Mouse (Mus musculus) intestine, embryonic 15.5 days (tissue): Measurements from ENCODE around the gene Slc5a1. TPM values are rescaled to one million over a fixed set of nuclear protein-coding genes. Genes with fewer than 3 reads are reported as not detected.

ENCODE experiments used
- ATAC-seq: fragments of 200-750 bp; cut with Nextera tagmentation; 2 replicates; pipeline ENCODE4 v1.8.0; 2017; ENCODE audit warnings: moderate TSS enrichment, moderate library complexity
- H3K27ac ChIP-seq: fragments of 300-500 bp; sonication (generic); 2 replicates; pipeline ENCODE4 v1.5.1; 2015; ENCODE audit warnings: mild to moderate bottlenecking, inconsistent platforms
- H3K27me3 ChIP-seq: fragments of 300-500 bp; sonication (generic); replicated peaks from 2 replicates; pipeline ENCODE4 v1.6.1; 2015; ENCODE audit warnings: inconsistent platforms
- H3K36me3 ChIP-seq: fragments of 300-500 bp; sonication (generic); 2 replicates; pipeline ENCODE4 v1.6.1; 2015; ENCODE audit warnings: inconsistent platforms
- H3K4me1 ChIP-seq: fragments of 300-500 bp; sonication (generic); replicated peaks from 2 replicates; pipeline ENCODE4 v1.6.1; 2015; ENCODE audit warnings: inconsistent platforms
- H3K4me2 ChIP-seq: fragments of 300-500 bp; sonication (generic); replicated peaks from 2 replicates; pipeline ENCODE4 v1.6.1; 2015; ENCODE audit warnings: mild to moderate bottlenecking, inconsistent platforms
- H3K4me3 ChIP-seq: fragments of 300-500 bp; sonication (generic); replicated peaks from 2 replicates; pipeline ENCODE4 v1.5.1; 2015; ENCODE audit warnings: inconsistent platforms
- H3K9ac ChIP-seq: fragments of 300-500 bp; sonication (generic); 2 replicates; pipeline ENCODE4 v1.6.1; 2015; ENCODE audit warnings: inconsistent platforms
- H3K9me3 ChIP-seq: fragments of 300-500 bp; sonication (generic); 2 replicates; pipeline ENCODE4 v1.6.1; 2016; ENCODE audit warnings: inconsistent platforms
- WGBS: fragments of 180-500 bp; shearing (Covaris S2); methylation state at CpG from one replicate; pipeline ENCODE4 v1.1.7; 2015; 5-methylcytosine and 5-hydroxymethylcytosine counted together
- polyA plus RNA-seq: library from polyadenylated mRNA; unstranded; fragments of >200 nt; fragmentation: Nextera tagmentation; extraction: Ambion mirVana; gene quantifications from 2 replicates; pipeline ENCODE4 v1.2.1, GENCODE M21; 2015

Slc5a1 gene
- polyA plus RNA-seq, 1 experiment from 2014 or later = 52.1 TPM

GRCm38 (mm10) chr5:33107778-33108405, 3.9 kb downstream of the Slc5a1 start:
- H3K4me3 ChIP-seq = no peak overlapping the region
- no peak overlapping the region for H3K9ac ChIP-seq
- H3K4me1 ChIP-seq = no peaks in the 10 kb centered on the region
- no peaks in the 10 kb centered on the region for H3K9me3 ChIP-seq
- 70% methylated on average over 14 of the region's 14 CpGs for WGBS
- no peaks in the 10 kb centered on the region for H3K36me3 ChIP-seq
- H3K4me2 ChIP-seq = no peak overlapping the region
- ATAC-seq = peak; percentile 48
- no peak overlapping the region for H3K27ac ChIP-seq
- peaks cover 12% of the 10 kb centered on the region for H3K27me3 ChIP-seq

- Histone ChIP-seq H3K4me2 (no peak overlapping the region), H3K4me3 (no peak overlapping the region), H3K9me3 (no peaks in the 10 kb centered on the region), H3K4me1 (no peaks in the 10 kb centered on the region), H3K9ac (no peak overlapping the region), H3K27ac (no peak overlapping the region), H3K27me3 (no peaks in the 10 kb centered on the region), H3K36me3 (no peaks in the 10 kb centered on the region)
- no peak for ATAC-seq
- 49% methylated on average over 4 of the region's 4 CpGs for WGBS
Observed at GRCm38 (mm10) chr5:33121871-33122315, 17.9 kb downstream of the Slc5a1 start.

GRCm38 (mm10) chr5:33123658-33124057, 19.6 kb downstream of the Slc5a1 start:
- no peaks in the 10 kb centered on the region for H3K4me1 ChIP-seq
- no peak overlapping the region for H3K27ac ChIP-seq
- no peaks in the 10 kb centered on the region for H3K9me3 ChIP-seq
- no peak for ATAC-seq
- H3K36me3 ChIP-seq = no peaks in the 10 kb centered on the region
- no peak overlapping the region for H3K9ac ChIP-seq
- no peaks in the 10 kb centered on the region for H3K27me3 ChIP-seq
- no peak overlapping the region for H3K4me2 ChIP-seq
- no peak overlapping the region for H3K4me3 ChIP-seq
- WGBS = 64% methylated on average over 3 of the region's 3 CpGs

GRCm38 (mm10) chr5:33125318-33125717, 21.3 kb downstream of the Slc5a1 start:
- 84% methylated on average over 4 of the region's 4 CpGs for WGBS
- ATAC-seq = no peak

GRCm38 (mm10) chr5:33134132-33134531, 30.1 kb downstream of the Slc5a1 start:
- H3K27me3 ChIP-seq = no peaks in the 10 kb centered on the region
- no peaks in the 10 kb centered on the region for H3K4me1 ChIP-seq
- WGBS = 93% methylated on average over 4 of the region's 4 CpGs
- ATAC-seq = no peak
- H3K4me2 ChIP-seq = no peak overlapping the region
- no peak overlapping the region for H3K9ac ChIP-seq
- H3K27ac ChIP-seq = no peak overlapping the region
- no peak overlapping the region for H3K4me3 ChIP-seq
- H3K36me3 ChIP-seq = no peaks in the 10 kb centered on the region
- H3K9me3 ChIP-seq = no peaks in the 10 kb centered on the region

More at GRCm38 (mm10) chr5:33125318-33125717, 21.3 kb downstream of the Slc5a1 start:
- H3K27ac ChIP-seq = no peak overlapping the region
- H3K4me2 ChIP-seq = no peak overlapping the region
- H3K27me3 ChIP-seq = no peaks in the 10 kb centered on the region
- no peak overlapping the region for H3K9ac ChIP-seq
- no peaks in the 10 kb centered on the region for H3K36me3 ChIP-seq
- H3K4me3 ChIP-seq = no peak overlapping the region
- H3K4me1 ChIP-seq = no peaks in the 10 kb centered on the region
- H3K9me3 ChIP-seq = no peaks in the 10 kb centered on the region

GRCm38 (mm10) chr5:33135611-33136010, 31.6 kb downstream of the Slc5a1 start:
- Histone ChIP-seq H3K9me3 (no peaks in the 10 kb centered on the region), H3K36me3 (no peaks in the 10 kb centered on the region), H3K4me3 (no peak overlapping the region), H3K27ac (no peak overlapping the region), H3K4me1 (no peaks in the 10 kb centered on the region), H3K27me3 (no peaks in the 10 kb centered on the region), H3K9ac (no peak overlapping the region), H3K4me2 (no peak overlapping the region)
- WGBS = 50% methylated on average over 5 of the region's 5 CpGs
- peak; percentile 74 for ATAC-seq

- Histone ChIP-seq H3K27ac (no peak overlapping the region), H3K9ac (no peak overlapping the region), H3K9me3 (no peaks in the 10 kb centered on the region), H3K4me3 (no peak overlapping the region), H3K36me3 (no peaks in the 10 kb centered on the region), H3K4me2 (no peak overlapping the region), H3K4me1 (no peaks in the 10 kb centered on the region), H3K27me3 (no peaks in the 10 kb centered on the region)
- ATAC-seq = peak; percentile 45; the same call in 1 of the 2 replicates
- WGBS = 39% methylated on average over 7 of the region's 7 CpGs
Observed at GRCm38 (mm10) chr5:33142790-33143455, 38.9 kb downstream of the Slc5a1 start.

- Histone ChIP-seq H3K9ac (no peak overlapping the region), H3K36me3 (no peaks in the 10 kb centered on the region), H3K9me3 (no peaks in the 10 kb centered on the region), H3K27ac (no peak overlapping the region), H3K4me3 (no peak overlapping the region), H3K4me1 (no peaks in the 10 kb centered on the region), H3K27me3 (no peaks in the 10 kb centered on the region), H3K4me2 (no peak overlapping the region)
- 55% methylated on average over 5 of the region's 5 CpGs for WGBS
- 0 out of 2 replicates have a peak, but pooled peaks have one; percentile 28 for ATAC-seq
Observed at GRCm38 (mm10) chr5:33144025-33144424, 40.0 kb downstream of the Slc5a1 start.

GRCm38 (mm10) chr5:33146837-33147236, 42.8 kb downstream of the Slc5a1 start:
- H3K4me3 ChIP-seq = no peak overlapping the region
- H3K27ac ChIP-seq = no peak overlapping the region
- WGBS = 86% methylated on average over 9 of the region's 9 CpGs
- H3K27me3 ChIP-seq = no peaks in the 10 kb centered on the region
- H3K9ac ChIP-seq = no peak overlapping the region
- no peak overlapping the region for H3K4me2 ChIP-seq
- no peaks in the 10 kb centered on the region for H3K36me3 ChIP-seq
- H3K9me3 ChIP-seq = no peaks in the 10 kb centered on the region
- H3K4me1 ChIP-seq = no peaks in the 10 kb centered on the region
- ATAC-seq = no peak

- no peaks in the 10 kb centered on the region for H3K27me3 ChIP-seq
- no peak overlapping the region for H3K9ac ChIP-seq
- H3K4me1 ChIP-seq = no peaks in the 10 kb centered on the region
- no peak overlapping the region for H3K4me2 ChIP-seq
- no peaks in the 10 kb centered on the region for H3K36me3 ChIP-seq
- 57% methylated on average over 6 of the region's 6 CpGs for WGBS
- H3K27ac ChIP-seq = no peak overlapping the region
- no peaks in the 10 kb centered on the region for H3K9me3 ChIP-seq
- ATAC-seq = no peak
- H3K4me3 ChIP-seq = no peak overlapping the region
Observed at GRCm38 (mm10) chr5:33147691-33148090, 43.7 kb downstream of the Slc5a1 start.

- H3K9ac ChIP-seq = no peak overlapping the region
- H3K4me3 ChIP-seq = no peak overlapping the region
- no peak overlapping the region for H3K27ac ChIP-seq
- no peak overlapping the region for H3K4me2 ChIP-seq
- no peak for ATAC-seq
- no peaks in the 10 kb centered on the region for H3K9me3 ChIP-seq
- H3K36me3 ChIP-seq = no peaks in the 10 kb centered on the region
- H3K27me3 ChIP-seq = no peaks in the 10 kb centered on the region
- 30% methylated on average over 7 of the region's 7 CpGs for WGBS
- 0 out of 2 replicates have a peak, but pooled peaks cover 11% of the 10 kb centered on the region for H3K4me1 ChIP-seq
Observed at GRCm38 (mm10) chr5:33193567-33193966, 89.5 kb downstream of the Slc5a1 start.

- no peak overlapping the region for H3K27ac ChIP-seq
- no peaks in the 10 kb centered on the region for H3K27me3 ChIP-seq
- H3K36me3 ChIP-seq = no peaks in the 10 kb centered on the region
- H3K4me2 ChIP-seq = no peak overlapping the region
- 47% methylated on average over 9 of the region's 9 CpGs for WGBS
- 0 out of 2 replicates have a peak, but pooled peaks cover 11% of the 10 kb centered on the region for H3K4me1 ChIP-seq
- no peak overlapping the region for H3K4me3 ChIP-seq
- ATAC-seq = peak; percentile 28; the same call in 1 of the 2 replicates
- no peak overlapping the region for H3K9ac ChIP-seq
- no peaks in the 10 kb centered on the region for H3K9me3 ChIP-seq
Observed at GRCm38 (mm10) chr5:33195246-33195852, 91.3 kb downstream of the Slc5a1 start.
